Mouse (Mus musculus): ENCODE data around the gene 2810006K23Rik. TPM values are rescaled to one million over a fixed set of nuclear protein-coding genes. Genes with fewer than 3 reads are reported as not detected.
"Not testable (repeated sequence)": the region's sequence is repeated elsewhere in the genome, so short reads cannot be mapped to it uniquely, and the experiment has no call there.

Gene 2810006K23Rik
- polyA plus RNA-seq, 1 experiment: 1.5 TPM

GRCm38 (mm10) chr5:124326829-124327228 is 1.1 kb upstream of the 2810006K23Rik start:
- no peaks in the 10 kb centered on the region; the same call in 1 of the 2 replicates for H3K4me1 ChIP-seq (ENCODE audit: control insufficient read depth, insufficient read depth, insufficient read length, low read length)
- H3K27ac ChIP-seq (ENCODE audit: insufficient read depth, low read depth, low read length): no peak overlapping the region
- H3K27me3 ChIP-seq (ENCODE audit: control insufficient read depth, insufficient read depth, low read length): no peaks in the 10 kb centered on the region
- TF ChIP-seq POLR2A (IDR thresholded peaks at IDR 0.05; ENCODE audit: low read depth, low read length) (no peak), CTCF (IDR thresholded peaks at IDR 0.05; ENCODE audit: extremely low read depth, insufficient read length, insufficient replicate concordance, low read depth, low read length) (no peak)
- no peaks in the 10 kb centered on the region for H3K36me3 ChIP-seq (ENCODE audit: control insufficient read depth, insufficient read depth, low read length)
- WGBS: 4% methylated on average over 8 of the region's 8 CpGs
- peak overlapping the region; percentile 77; the same call in 1 of the 2 replicates for H3K4me3 ChIP-seq (ENCODE audit: low read depth, low read length)

- no peaks in the 10 kb centered on the region for H3K36me3 ChIP-seq (ENCODE audit: control insufficient read depth, insufficient read depth, low read length)
- 83% methylated on average over 6 of the region's 6 CpGs for WGBS
- TF ChIP-seq POLR2A (IDR thresholded peaks at IDR 0.05; ENCODE audit: low read depth, low read length) (no peak), CTCF (IDR thresholded peaks at IDR 0.05; ENCODE audit: extremely low read depth, insufficient read length, insufficient replicate concordance, low read depth, low read length) (no peak)
- no peak overlapping the region for H3K27ac ChIP-seq (ENCODE audit: insufficient read depth, low read depth, low read length)
- H3K4me1 ChIP-seq (ENCODE audit: control insufficient read depth, insufficient read depth, insufficient read length, low read length): no peaks in the 10 kb centered on the region; the same call in 1 of the 2 replicates
- H3K4me3 ChIP-seq (ENCODE audit: low read depth, low read length): no peak overlapping the region
- H3K27me3 ChIP-seq (ENCODE audit: control insufficient read depth, insufficient read depth, low read length): no peaks in the 10 kb centered on the region
These were observed 2.2 kb downstream of the 2810006K23Rik start for GRCm38 (mm10) chr5:124330086-124330485.

GRCm38 (mm10) chr5:124334392-124334791 is 6.5 kb downstream of the 2810006K23Rik start:
- 72% methylated on average over 6 of the region's 6 CpGs for WGBS
- Histone ChIP-seq H3K4me3 (ENCODE audit: low read depth, low read length) (no peak overlapping the region), H3K27me3 (ENCODE audit: control insufficient read depth, insufficient read depth, low read length) (no peaks in the 10 kb centered on the region), H3K27ac (ENCODE audit: insufficient read depth, low read depth, low read length) (no peak overlapping the region), H3K4me1 (ENCODE audit: control insufficient read depth, insufficient read depth, insufficient read length, low read length) (peaks cover 4% of the 10 kb centered on the region; the same call in 1 of the 2 replicates), H3K36me3 (ENCODE audit: control insufficient read depth, insufficient read depth, low read length) (no peaks in the 10 kb centered on the region)
- TF ChIP-seq CTCF (IDR thresholded peaks at IDR 0.05; ENCODE audit: extremely low read depth, insufficient read length, insufficient replicate concordance, low read depth, low read length) (no peak), POLR2A (IDR thresholded peaks at IDR 0.05; ENCODE audit: low read depth, low read length) (no peak)

GRCm38 (mm10) chr5:124337103-124337502 is 9.2 kb downstream of the 2810006K23Rik start:
- WGBS: 92% methylated on average over 9 of the region's 9 CpGs

GRCm38 (mm10) chr5:124337909-124338308 is 10.0 kb downstream of the 2810006K23Rik start:
- Histone ChIP-seq H3K36me3 (ENCODE audit: control insufficient read depth, insufficient read depth, low read length) (no peaks in the 10 kb centered on the region), H3K27ac (ENCODE audit: insufficient read depth, low read depth, low read length) (no peak overlapping the region), H3K4me3 (ENCODE audit: low read depth, low read length) (no peak overlapping the region), H3K4me1 (ENCODE audit: control insufficient read depth, insufficient read depth, insufficient read length, low read length) (peaks cover 4% of the 10 kb centered on the region; the same call in 1 of the 2 replicates), H3K27me3 (ENCODE audit: control insufficient read depth, insufficient read depth, low read length) (no peaks in the 10 kb centered on the region)
- 70% methylated on average over 9 of the region's 9 CpGs for WGBS
- TF ChIP-seq CTCF (IDR thresholded peaks at IDR 0.05; ENCODE audit: extremely low read depth, insufficient read length, insufficient replicate concordance, low read depth, low read length) (no peak), POLR2A (IDR thresholded peaks at IDR 0.05; ENCODE audit: low read depth, low read length) (no peak)

More at GRCm38 (mm10) chr5:124337103-124337502, 9.2 kb downstream of the 2810006K23Rik start:
- Histone ChIP-seq H3K4me1 (ENCODE audit: control insufficient read depth, insufficient read depth, insufficient read length, low read length) (peaks cover 4% of the 10 kb centered on the region; the same call in 1 of the 2 replicates), H3K4me3 (ENCODE audit: low read depth, low read length) (no peak overlapping the region), H3K27me3 (ENCODE audit: control insufficient read depth, insufficient read depth, low read length) (no peaks in the 10 kb centered on the region), H3K27ac (ENCODE audit: insufficient read depth, low read depth, low read length) (no peak overlapping the region), H3K36me3 (ENCODE audit: control insufficient read depth, insufficient read depth, low read length) (no peaks in the 10 kb centered on the region)
- TF ChIP-seq CTCF (IDR thresholded peaks at IDR 0.05; ENCODE audit: extremely low read depth, insufficient read length, insufficient replicate concordance, low read depth, low read length): no peak
- no peak for TF ChIP-seq POLR2A (IDR thresholded peaks at IDR 0.05; ENCODE audit: low read depth, low read length)

GRCm38 (mm10) chr5:124338791-124339190 is 10.9 kb downstream of the 2810006K23Rik start:
- H3K36me3 ChIP-seq (ENCODE audit: control insufficient read depth, insufficient read depth, low read length): no peaks in the 10 kb centered on the region
- no peak overlapping the region for H3K27ac ChIP-seq (ENCODE audit: insufficient read depth, low read depth, low read length)
- no peak overlapping the region for H3K4me3 ChIP-seq (ENCODE audit: low read depth, low read length)
- H3K27me3 ChIP-seq (ENCODE audit: control insufficient read depth, insufficient read depth, low read length): no peaks in the 10 kb centered on the region
- no peak for TF ChIP-seq CTCF (IDR thresholded peaks at IDR 0.05; ENCODE audit: extremely low read depth, insufficient read length, insufficient replicate concordance, low read depth, low read length)
- no peak for TF ChIP-seq POLR2A (IDR thresholded peaks at IDR 0.05; ENCODE audit: low read depth, low read length)
- H3K4me1 ChIP-seq (ENCODE audit: control insufficient read depth, insufficient read depth, insufficient read length, low read length): peaks cover 4% of the 10 kb centered on the region; the same call in 1 of the 2 replicates
- WGBS: 90% methylated on average over 8 of the region's 8 CpGs

- not testable (repeated sequence) for H3K27ac ChIP-seq (ENCODE audit: insufficient read depth, low read depth, low read length); H3K27me3 ChIP-seq (ENCODE audit: control insufficient read depth, insufficient read depth, low read length); H3K4me3 ChIP-seq (ENCODE audit: low read depth, low read length); H3K4me1 ChIP-seq (ENCODE audit: control insufficient read depth, insufficient read depth, insufficient read length, low read length)
- H3K36me3 ChIP-seq (ENCODE audit: control insufficient read depth, insufficient read depth, low read length): peaks cover 14% of the 10 kb centered on the region
- WGBS: 65% methylated on average over 6 of the region's 6 CpGs
These were observed 14.0 kb downstream of the 2810006K23Rik start for GRCm38 (mm10) chr5:124341753-124342339.
